Mouse (Mus musculus) hindbrain, embryonic 10.5 days (tissue): ENCODE results near the gene Col7a1. TPM values are rescaled to one million over a fixed set of nuclear protein-coding genes. Genes with fewer than 3 reads are reported as not detected.

Source experiments
- DNase-seq: peaks from one replicate; pipeline ENCODE4 v3.0.0-alpha.2; 2017; ENCODE audit warnings: low spot score
- H3K27ac ChIP-seq: fragments of 300-500 bp; sonication (generic); 2 replicates; pipeline ENCODE4 v1.5.1; 2016; ENCODE audit warnings: mild to moderate bottlenecking, moderate library complexity
- H3K27me3 ChIP-seq: fragments of 300-500 bp; sonication (generic); 2 replicates; pipeline ENCODE4 v1.6.1; 2016; ENCODE audit warnings: mild to moderate bottlenecking; ENCODE audit not compliant: poor library complexity, insufficient read depth, severe bottlenecking
- H3K36me3 ChIP-seq: fragments of 300-500 bp; sonication (generic); 2 replicates; pipeline ENCODE4 v1.6.1; 2016; ENCODE audit warnings: mild to moderate bottlenecking, moderate library complexity
- H3K4me1 ChIP-seq: fragments of 300-500 bp; sonication (generic); replicated peaks from 2 replicates; pipeline ENCODE4 v1.6.1; 2016; ENCODE audit warnings: mild to moderate bottlenecking
- H3K4me3 ChIP-seq: fragments of 300-500 bp; sonication (generic); 2 replicates; pipeline ENCODE4 v1.5.1; 2016; ENCODE audit warnings: mild to moderate bottlenecking, moderate library complexity
- H3K9me3 ChIP-seq: fragments of 300-500 bp; sonication (generic); 2 replicates; pipeline ENCODE4 v1.6.1; 2016; ENCODE audit warnings: mild to moderate bottlenecking, moderate library complexity
- WGBS: fragments of 180-500 bp; shearing (Covaris S2); methylation state at CpG from one replicate; pipeline ENCODE4 v1.1.7; 2016; 5-methylcytosine and 5-hydroxymethylcytosine counted together
- polyA plus RNA-seq: library from polyadenylated mRNA; unstranded; fragments of >200 nt; fragmentation: Nextera tagmentation; extraction: Ambion mirVana; gene quantifications from 2 replicates; pipeline ENCODE4 v1.2.1, GENCODE M21; 2016

Col7a1 gene
- polyA plus RNA-seq, 1 experiment from 2014 or later = 1.2 TPM

- Histone ChIP-seq H3K27ac (peak overlapping the region; percentile 89; the same call in 1 of the 2 replicates), H3K4me1 (peaks cover 46% of the 10 kb centered on the region), H3K36me3 (no peaks in the 10 kb centered on the region), H3K4me3 (no peak overlapping the region), H3K9me3 (no peaks in the 10 kb centered on the region), H3K27me3 (no peaks in the 10 kb centered on the region)
- 68% methylated on average over 7 of the region's 7 CpGs for WGBS
- no peak for DNase-seq
These were observed 37.1 kb downstream of the Col7a1 start for GRCm38 (mm10) chr9:108990462-108990820.

GRCm38 (mm10) chr9:108991428-108992084 lies 38.2 kb downstream of the Col7a1 start, which contains the start of gene Pfkfb4:
Gene Pfkfb4, plus strand, starts transcription at chr9:108991778.
- Histone ChIP-seq H3K27ac (peak within 1 kb of the TSS; percentile 89), H3K9me3 (no peaks in the 10 kb centered on the region), H3K36me3 (no peaks in the 10 kb centered on the region), H3K4me1 (peaks cover 51% of the 10 kb centered on the region), H3K4me3 (peak within 1 kb of the TSS; percentile 71), H3K27me3 (no peaks in the 10 kb centered on the region)
- under 1% methylated on average over 31 of the region's 31 CpGs for WGBS
- DNase-seq = peak; percentile 96

GRCm38 (mm10) chr9:108992085-108992469 lies 38.7 kb downstream of the Col7a1 start:
- no peaks in the 10 kb centered on the region for H3K27me3 ChIP-seq
- H3K4me3 ChIP-seq = peak overlapping the region; percentile 71
- H3K27ac ChIP-seq = peak overlapping the region; percentile 89
- no peaks in the 10 kb centered on the region for H3K36me3 ChIP-seq
- H3K4me1 ChIP-seq = peaks cover 51% of the 10 kb centered on the region
- DNase-seq = no peak
- no peaks in the 10 kb centered on the region for H3K9me3 ChIP-seq
- WGBS = 10% methylated on average over 18 of the region's 18 CpGs

- Histone ChIP-seq H3K4me1 (peaks cover 49% of the 10 kb centered on the region), H3K9me3 (no peaks in the 10 kb centered on the region), H3K4me3 (peak overlapping the region; percentile 71), H3K36me3 (no peaks in the 10 kb centered on the region), H3K27me3 (no peaks in the 10 kb centered on the region), H3K27ac (peak overlapping the region; percentile 89; the same call in 1 of the 2 replicates)
- no peak for DNase-seq
- WGBS = 86% methylated on average over 9 of the region's 9 CpGs
These were observed 39.4 kb downstream of the Col7a1 start for GRCm38 (mm10) chr9:108992620-108993361.

GRCm38 (mm10) chr9:108996411-108996810 lies 43.0 kb downstream of the Col7a1 start:
- H3K4me1 ChIP-seq = peaks cover 23% of the 10 kb centered on the region
- DNase-seq = no peak
- H3K36me3 ChIP-seq = no peaks in the 10 kb centered on the region
- H3K27me3 ChIP-seq = no peaks in the 10 kb centered on the region
- H3K27ac ChIP-seq = no peak overlapping the region
- no peaks in the 10 kb centered on the region for H3K9me3 ChIP-seq
- WGBS = 75% methylated on average over 9 of the region's 9 CpGs
- H3K4me3 ChIP-seq = no peak overlapping the region

- H3K4me1 ChIP-seq = peaks cover 11% of the 10 kb centered on the region; the same call in 1 of the 2 replicates
- WGBS = 88% methylated on average over 19 of the region's 19 CpGs
- H3K9me3 ChIP-seq = no peaks in the 10 kb centered on the region
- H3K36me3 ChIP-seq = no peaks in the 10 kb centered on the region
- no peak for DNase-seq
- no peak overlapping the region for H3K27ac ChIP-seq
- no peaks in the 10 kb centered on the region for H3K27me3 ChIP-seq
- H3K4me3 ChIP-seq = no peak overlapping the region
These were observed 45.1 kb downstream of the Col7a1 start for GRCm38 (mm10) chr9:108998287-108999166.

GRCm38 (mm10) chr9:108999167-108999526 lies 45.8 kb downstream of the Col7a1 start:
- Histone ChIP-seq H3K27me3 (no peaks in the 10 kb centered on the region), H3K36me3 (no peaks in the 10 kb centered on the region), H3K27ac (no peak overlapping the region), H3K9me3 (no peaks in the 10 kb centered on the region), H3K4me3 (no peak overlapping the region), H3K4me1 (peaks cover 11% of the 10 kb centered on the region; the same call in 1 of the 2 replicates)
- no peak for DNase-seq
- 78% methylated on average over 4 of the region's 4 CpGs for WGBS

GRCm38 (mm10) chr9:109000726-109001125 lies 47.3 kb downstream of the Col7a1 start:
- Histone ChIP-seq H3K36me3 (no peaks in the 10 kb centered on the region), H3K27me3 (no peaks in the 10 kb centered on the region), H3K27ac (no peak overlapping the region), H3K4me3 (no peak overlapping the region), H3K4me1 (peaks cover 5% of the 10 kb centered on the region; the same call in 1 of the 2 replicates), H3K9me3 (no peaks in the 10 kb centered on the region)
- peak; percentile 67 for DNase-seq
- WGBS = 16% methylated on average over 3 of the region's 3 CpGs

- Histone ChIP-seq H3K4me3 (no peak overlapping the region), H3K27ac (no peak overlapping the region), H3K9me3 (no peaks in the 10 kb centered on the region), H3K36me3 (peaks cover 3% of the 10 kb centered on the region; the same call in 1 of the 2 replicates), H3K27me3 (no peaks in the 10 kb centered on the region), H3K4me1 (peaks cover 12% of the 10 kb centered on the region)
- DNase-seq = peak; percentile 55
- 49% methylated on average over 2 of the region's 2 CpGs for WGBS
These were observed 49.8 kb downstream of the Col7a1 start for GRCm38 (mm10) chr9:109003201-109003600.

GRCm38 (mm10) chr9:109007025-109007780 lies 53.8 kb downstream of the Col7a1 start:
- H3K27me3 ChIP-seq = no peaks in the 10 kb centered on the region
- DNase-seq = no peak
- H3K36me3 ChIP-seq = peaks cover 8% of the 10 kb centered on the region; the same call in 1 of the 2 replicates
- 82% methylated on average over 21 of the region's 21 CpGs for WGBS
- H3K4me3 ChIP-seq = no peak overlapping the region
- peaks cover 23% of the 10 kb centered on the region for H3K4me1 ChIP-seq
- H3K9me3 ChIP-seq = no peaks in the 10 kb centered on the region
- H3K27ac ChIP-seq = 0 out of 2 replicates have a peak overlapping the region, but pooled peaks have one; percentile 56

- peaks cover 8% of the 10 kb centered on the region; the same call in 1 of the 2 replicates for H3K36me3 ChIP-seq
- H3K4me3 ChIP-seq = no peak overlapping the region
- DNase-seq = no peak
- WGBS = 81% methylated on average over 9 of the region's 9 CpGs
- H3K4me1 ChIP-seq = peaks cover 23% of the 10 kb centered on the region
- H3K9me3 ChIP-seq = no peaks in the 10 kb centered on the region
- no peak overlapping the region; the same call in 1 of the 2 replicates for H3K27ac ChIP-seq
- no peaks in the 10 kb centered on the region for H3K27me3 ChIP-seq
These were observed 54.7 kb downstream of the Col7a1 start for GRCm38 (mm10) chr9:109008081-109008480.
